Mouse (Mus musculus): Measurements from ENCODE around the gene Gm20388. TPM values are rescaled to one million over a fixed set of nuclear protein-coding genes. Genes with fewer than 3 reads are reported as not detected.

Gm20388 gene
- polyA plus RNA-seq, 1 experiment from 2014 or later: 7.4 TPM

DNA sequence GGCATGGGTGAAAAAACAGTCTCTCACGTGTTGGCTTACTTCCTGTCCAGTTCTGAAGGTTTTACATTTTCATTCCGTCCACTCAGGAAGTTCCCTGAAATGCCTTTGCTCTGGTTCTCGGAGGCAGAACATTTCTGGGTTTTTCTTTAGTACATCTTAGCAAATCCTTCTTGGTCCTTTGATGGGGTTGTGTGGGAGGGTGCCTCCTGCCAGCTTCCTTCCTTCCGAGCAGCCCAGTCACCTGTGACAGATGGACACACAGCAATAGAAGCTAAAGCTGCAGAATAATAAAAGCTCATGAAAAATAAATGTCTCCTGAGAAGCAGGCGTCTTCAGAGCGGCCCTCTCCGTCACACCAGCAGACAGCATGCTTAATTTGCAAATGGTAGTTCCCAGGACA is 4168.3 kb downstream of the Gm20388 start:
- Histone ChIP-seq H3K4me3 (replicated peaks) (no peak overlapping the region), H3K36me3 (no peaks in the 10 kb centered on the region), H3K4me2 (no peak overlapping the region), H3K27me3 (no peaks in the 10 kb centered on the region), H3K4me1 (peaks cover 19% of the 10 kb centered on the region), H3K9ac (no peak overlapping the region), H3K27ac (no peak overlapping the region), H3K9me3 (replicated peaks) (no peaks in the 10 kb centered on the region)
- WGBS: 40% methylated on average over 7 of the region's 7 CpGs
- ATAC-seq (replicated peaks; ENCODE audit: low FRiP score): no peak

DNA sequence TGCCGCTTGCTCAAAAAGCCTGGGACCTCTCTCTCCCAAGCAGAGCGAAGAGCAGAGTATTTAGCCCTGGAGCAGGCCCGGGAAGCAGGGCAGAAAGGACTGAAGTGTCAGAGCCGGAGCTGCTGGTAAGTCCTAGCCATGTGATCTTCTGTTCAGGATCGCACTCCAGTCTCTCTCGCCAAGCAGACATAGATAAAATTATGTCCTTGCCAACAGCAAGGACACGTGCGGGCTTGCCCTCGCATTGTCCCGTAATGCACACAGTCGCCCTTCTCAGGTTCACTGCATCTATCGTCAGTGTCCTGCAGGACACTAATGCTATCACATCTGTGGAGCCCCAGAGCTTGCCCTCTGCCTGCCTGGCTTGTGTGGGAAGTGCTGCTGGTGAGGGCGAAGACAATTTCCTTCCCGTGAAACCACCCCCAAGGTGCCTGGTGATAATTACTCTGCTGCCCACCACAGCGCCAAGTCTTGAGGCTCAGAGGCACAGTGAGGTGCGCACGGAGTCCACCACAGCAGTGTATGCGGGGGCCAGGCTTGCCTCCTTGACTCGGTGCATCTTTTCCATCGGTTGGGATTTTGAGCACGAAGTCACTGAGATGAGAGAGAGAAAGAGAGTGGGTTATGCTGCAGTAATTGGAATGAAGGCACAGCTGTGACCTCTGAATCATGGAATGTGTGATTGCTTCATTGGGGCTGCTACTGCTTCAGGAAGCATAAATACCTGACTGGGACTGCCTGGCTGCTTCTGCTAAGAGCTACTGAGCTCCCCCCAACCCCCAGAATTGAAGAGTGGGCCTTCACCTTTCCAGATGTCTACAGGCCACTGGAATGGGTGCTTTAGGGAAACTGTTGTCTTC is 4170.1 kb downstream of the Gm20388 start:
- H3K27me3 ChIP-seq: no peaks in the 10 kb centered on the region
- no peaks in the 10 kb centered on the region for H3K36me3 ChIP-seq
- no peak overlapping the region for H3K4me3 ChIP-seq (replicated peaks)
- ATAC-seq (replicated peaks; ENCODE audit: low FRiP score): no peak
- no peak overlapping the region for H3K9ac ChIP-seq
- 68% methylated on average over 21 of the region's 21 CpGs for WGBS
- H3K4me2 ChIP-seq: no peak overlapping the region
- H3K9me3 ChIP-seq (replicated peaks): no peaks in the 10 kb centered on the region
- peaks cover 18% of the 10 kb centered on the region for H3K4me1 ChIP-seq
- no peak overlapping the region for H3K27ac ChIP-seq

DNA sequence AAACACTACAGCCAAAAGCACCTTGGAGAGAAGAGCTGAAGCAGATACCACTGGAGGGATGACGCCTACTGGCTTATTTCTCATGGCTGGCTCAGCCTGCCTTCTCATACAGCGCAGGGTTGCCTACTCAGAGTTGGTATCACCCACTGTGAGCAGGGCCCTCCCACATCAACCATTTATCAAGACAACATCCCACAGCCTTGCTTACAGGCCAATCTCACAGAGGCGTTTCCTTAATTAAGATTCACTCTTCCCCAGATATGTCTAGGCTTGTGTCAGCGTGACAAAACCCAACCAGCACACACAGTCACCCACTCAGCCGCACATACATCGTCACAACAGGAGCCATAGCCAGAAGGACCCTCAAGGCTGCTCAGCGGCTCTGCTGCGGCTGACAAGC is 4172.0 kb downstream of the Gm20388 start:
- Histone ChIP-seq H3K27ac (no peak overlapping the region), H3K9me3 (replicated peaks) (no peaks in the 10 kb centered on the region), H3K4me3 (replicated peaks) (no peak overlapping the region), H3K4me1 (peaks cover 7% of the 10 kb centered on the region), H3K9ac (no peak overlapping the region), H3K36me3 (no peaks in the 10 kb centered on the region), H3K27me3 (no peaks in the 10 kb centered on the region), H3K4me2 (no peak overlapping the region)
- 89% methylated on average over 8 of the region's 8 CpGs for WGBS
- no peak for ATAC-seq (replicated peaks; ENCODE audit: low FRiP score)

DNA sequence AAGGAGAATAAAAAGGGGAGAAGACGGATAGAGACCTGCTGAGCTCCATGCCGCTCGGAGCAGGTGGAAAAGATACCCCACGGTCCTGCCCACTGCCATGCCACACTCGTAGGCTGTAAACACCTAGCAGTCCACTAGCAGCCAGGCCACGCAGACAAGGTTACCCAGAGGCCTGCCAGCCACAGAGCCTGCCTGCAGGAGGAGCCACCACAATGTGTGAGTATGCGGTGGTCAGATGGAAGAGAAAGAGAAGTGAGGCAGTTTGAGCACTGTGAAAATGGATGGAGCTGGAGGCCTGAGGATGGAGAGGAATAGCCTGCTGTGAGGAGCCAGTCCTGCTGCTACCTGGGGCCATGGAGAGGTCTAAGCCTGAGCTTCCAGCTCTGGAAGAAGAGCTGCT is 4173.0 kb downstream of the Gm20388 start:
- Histone ChIP-seq H3K4me3 (replicated peaks) (no peak overlapping the region), H3K4me2 (no peak overlapping the region), H3K4me1 (peaks cover 5% of the 10 kb centered on the region), H3K27me3 (no peaks in the 10 kb centered on the region), H3K27ac (no peak overlapping the region), H3K9me3 (replicated peaks) (no peaks in the 10 kb centered on the region), H3K36me3 (no peaks in the 10 kb centered on the region), H3K9ac (no peak overlapping the region)
- ATAC-seq (replicated peaks; ENCODE audit: low FRiP score): no peak
- WGBS: 84% methylated on average over 7 of the region's 7 CpGs

DNA sequence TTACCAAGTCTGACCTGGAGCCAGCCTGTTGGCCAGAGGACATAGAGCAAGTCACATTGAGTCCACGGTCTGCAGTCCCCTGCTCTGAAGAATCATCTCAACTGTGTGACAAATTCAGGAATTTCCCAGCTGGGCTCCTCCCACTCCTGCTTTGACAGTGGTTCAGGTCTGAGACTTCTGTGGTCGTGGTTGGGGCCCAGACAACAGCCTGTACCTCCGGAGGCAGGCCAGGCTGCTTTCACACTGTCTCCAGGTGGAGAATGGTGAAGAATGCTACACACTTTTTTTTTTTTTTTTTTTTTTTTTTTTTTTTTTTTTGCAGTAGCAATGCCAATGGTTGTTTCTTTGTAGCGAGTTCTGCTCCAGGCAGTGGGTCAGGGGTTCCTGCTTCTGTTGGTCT is 4175.0 kb downstream of the Gm20388 start:
- no peak overlapping the region for H3K4me2 ChIP-seq
- 58% methylated on average over 4 of the region's 4 CpGs for WGBS
- no peak for ATAC-seq (replicated peaks; ENCODE audit: low FRiP score)

DNA sequence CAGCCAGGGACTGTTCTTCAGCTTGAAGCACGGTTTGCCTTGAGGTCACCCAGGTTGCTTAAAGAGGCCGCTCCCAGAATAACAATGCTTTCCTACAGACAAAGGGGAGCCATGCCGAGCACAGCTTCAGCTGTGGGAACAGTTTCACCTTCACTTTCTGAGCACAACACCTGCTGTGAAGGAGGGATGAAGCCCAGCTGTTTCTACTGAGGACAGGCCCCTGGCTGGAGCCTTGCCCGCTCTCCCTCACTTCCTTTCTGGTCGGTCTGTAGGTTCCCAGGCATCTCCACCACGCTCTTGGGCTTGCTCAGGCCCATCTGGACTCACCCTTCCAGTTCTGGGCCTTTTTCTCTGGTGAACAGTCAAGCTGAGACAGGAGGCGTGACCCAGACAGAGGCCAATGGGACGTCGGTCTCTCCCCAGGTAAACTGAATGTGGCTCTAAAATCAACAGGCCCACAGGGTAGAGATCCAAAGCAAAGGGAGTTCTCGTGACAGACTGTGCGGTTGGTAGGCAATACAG is 4177.5 kb downstream of the Gm20388 start:
- Histone ChIP-seq H3K27me3 (no peaks in the 10 kb centered on the region), H3K9me3 (replicated peaks) (no peaks in the 10 kb centered on the region), H3K4me1 (no peaks in the 10 kb centered on the region), H3K4me2 (no peak overlapping the region), H3K36me3 (no peaks in the 10 kb centered on the region), H3K4me3 (replicated peaks) (no peak overlapping the region), H3K9ac (no peak overlapping the region), H3K27ac (no peak overlapping the region)
- ATAC-seq (replicated peaks; ENCODE audit: low FRiP score): no peak
- WGBS: 59% methylated on average over 11 of the region's 11 CpGs

More for the DNA sequence above, 4175.0 kb downstream of the Gm20388 start:
- H3K9ac ChIP-seq: no peak overlapping the region
- no peaks in the 10 kb centered on the region for H3K27me3 ChIP-seq
- no peak overlapping the region for H3K4me3 ChIP-seq (replicated peaks)
- H3K36me3 ChIP-seq: no peaks in the 10 kb centered on the region
- H3K4me1 ChIP-seq: 0 out of 2 replicates have a peak, but pooled peaks cover under 1% of the 10 kb centered on the region
- no peak overlapping the region for H3K27ac ChIP-seq
- no peaks in the 10 kb centered on the region for H3K9me3 ChIP-seq (replicated peaks)

DNA sequence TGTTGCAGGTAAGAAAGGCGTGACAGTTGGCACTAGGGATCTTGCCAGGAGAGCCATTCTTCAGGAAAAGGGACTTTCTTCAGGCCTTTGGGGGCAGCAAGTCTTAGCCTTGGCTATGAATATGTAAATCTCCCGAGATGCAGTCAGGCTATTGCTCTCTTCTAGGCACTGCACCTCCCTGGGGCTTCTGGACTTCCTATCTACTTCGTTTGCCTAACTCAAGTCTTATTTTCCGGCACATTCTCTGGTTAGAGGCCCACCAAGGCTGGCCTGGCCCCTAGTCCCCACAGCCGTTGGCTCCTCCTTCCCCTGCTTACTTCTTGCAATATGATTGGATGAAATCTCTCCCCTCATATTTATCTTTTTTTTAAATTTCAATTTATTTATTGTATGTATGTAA is 4178.4 kb downstream of the Gm20388 start:
- Histone ChIP-seq H3K9me3 (replicated peaks) (no peaks in the 10 kb centered on the region), H3K27ac (no peak overlapping the region), H3K4me3 (replicated peaks) (no peak overlapping the region), H3K4me1 (no peaks in the 10 kb centered on the region), H3K36me3 (no peaks in the 10 kb centered on the region), H3K27me3 (no peaks in the 10 kb centered on the region), H3K9ac (no peak overlapping the region), H3K4me2 (no peak overlapping the region)
- 88% methylated on average over 5 of the region's 5 CpGs for WGBS
- no peak for ATAC-seq (replicated peaks; ENCODE audit: low FRiP score)

DNA sequence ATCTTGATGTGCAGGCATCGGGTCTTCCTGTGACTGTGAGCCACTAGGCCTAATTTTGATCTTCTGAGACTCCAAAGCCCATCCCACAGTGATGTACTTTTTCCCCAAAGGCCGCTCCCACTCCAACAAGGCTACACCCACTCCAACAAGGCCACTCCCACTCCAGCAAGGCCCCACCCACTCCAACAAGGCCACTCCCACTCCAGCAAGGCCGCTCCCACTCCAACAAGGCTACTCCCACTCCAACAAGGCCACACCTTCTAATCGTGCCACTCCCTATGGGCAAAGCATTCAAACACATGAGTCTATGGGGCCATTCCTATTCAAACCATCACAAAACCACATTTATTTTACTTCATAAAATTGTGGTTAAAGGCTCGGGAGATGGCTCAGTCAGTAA is 4179.8 kb downstream of the Gm20388 start:
- no peaks in the 10 kb centered on the region for H3K4me1 ChIP-seq
- H3K36me3 ChIP-seq: no peaks in the 10 kb centered on the region
- no peak overlapping the region for H3K9ac ChIP-seq
- WGBS: 93% methylated on average over 5 of the region's 5 CpGs
- no peak overlapping the region for H3K4me3 ChIP-seq (replicated peaks)
- no peaks in the 10 kb centered on the region for H3K9me3 ChIP-seq (replicated peaks)
- no peak overlapping the region for H3K27ac ChIP-seq
- H3K4me2 ChIP-seq: no peak overlapping the region
- no peak for ATAC-seq (replicated peaks; ENCODE audit: low FRiP score)
- H3K27me3 ChIP-seq: no peaks in the 10 kb centered on the region

DNA sequence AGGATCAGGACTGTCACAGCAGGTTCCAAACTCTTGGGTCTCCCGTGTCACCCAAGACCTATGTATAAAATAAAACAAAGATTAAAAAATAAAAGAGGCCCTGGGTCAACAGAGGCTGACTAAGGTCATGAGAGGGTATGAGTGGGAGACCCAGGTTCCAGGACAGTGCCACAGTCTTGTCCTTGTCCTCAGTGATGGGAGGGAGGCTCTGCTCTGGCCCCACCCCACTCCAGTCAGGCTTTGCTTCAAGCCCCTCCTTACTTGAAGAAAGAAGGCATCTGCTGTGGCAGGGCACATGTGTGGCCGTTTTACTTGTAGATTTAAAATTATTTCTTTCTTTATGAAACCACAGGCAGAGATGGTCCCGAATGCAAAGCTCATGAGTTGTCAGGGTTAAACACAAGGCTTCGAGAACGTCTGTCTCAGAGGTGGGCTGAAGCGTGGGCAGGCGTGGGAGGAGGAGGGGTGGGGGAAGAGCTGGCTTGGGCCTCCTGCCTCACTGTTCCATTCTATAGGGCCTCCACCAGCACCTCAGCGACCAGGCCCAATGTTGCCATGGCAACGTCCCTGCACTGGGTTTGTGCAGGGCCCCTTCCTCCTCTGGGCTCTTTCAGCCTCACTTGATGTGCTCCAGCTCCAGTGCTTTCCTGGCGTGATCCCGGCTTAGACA is 4188.4 kb downstream of the Gm20388 start:
- 17% methylated on average over 11 of the region's 11 CpGs for WGBS
- H3K36me3 ChIP-seq: no peaks in the 10 kb centered on the region
- H3K4me3 ChIP-seq (replicated peaks): no peak overlapping the region
- no peaks in the 10 kb centered on the region for H3K27me3 ChIP-seq
- H3K4me1 ChIP-seq: peaks cover 13% of the 10 kb centered on the region
- H3K9ac ChIP-seq: no peak overlapping the region
- peak overlapping the region; percentile 12; the same call in 1 of the 2 replicates for H3K4me2 ChIP-seq
- H3K9me3 ChIP-seq (replicated peaks): no peaks in the 10 kb centered on the region
- ATAC-seq (replicated peaks; ENCODE audit: low FRiP score): peak; percentile 76
- no peak overlapping the region for H3K27ac ChIP-seq

DNA sequence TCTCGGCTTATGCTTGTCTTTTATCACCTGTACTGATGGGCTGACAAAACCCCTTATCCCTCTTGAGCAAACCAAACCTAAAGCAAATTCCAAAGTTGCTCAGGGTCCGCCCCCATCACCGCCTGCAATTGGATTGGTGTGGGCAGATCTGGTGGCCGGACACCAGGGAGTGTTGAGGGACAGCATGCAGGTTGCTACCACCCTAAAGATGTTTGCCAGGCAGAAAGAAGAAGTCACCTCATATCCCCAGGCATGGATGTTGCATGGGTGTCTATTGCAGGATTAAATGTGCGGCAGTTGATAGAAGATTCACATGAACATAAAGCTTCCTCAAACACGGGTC is 4189.0 kb downstream of the Gm20388 start:
- Histone ChIP-seq H3K9me3 (replicated peaks) (no peaks in the 10 kb centered on the region), H3K4me2 (peak overlapping the region; percentile 12; the same call in 1 of the 2 replicates), H3K27me3 (no peaks in the 10 kb centered on the region), H3K4me1 (peaks cover 13% of the 10 kb centered on the region), H3K9ac (no peak overlapping the region), H3K4me3 (replicated peaks) (no peak overlapping the region), H3K27ac (no peak overlapping the region), H3K36me3 (no peaks in the 10 kb centered on the region)
- 64% methylated on average over 6 of the region's 6 CpGs for WGBS
- 0 out of 2 replicates have a peak, but pooled peaks have one; percentile 15 for ATAC-seq (replicated peaks; ENCODE audit: low FRiP score)

DNA sequence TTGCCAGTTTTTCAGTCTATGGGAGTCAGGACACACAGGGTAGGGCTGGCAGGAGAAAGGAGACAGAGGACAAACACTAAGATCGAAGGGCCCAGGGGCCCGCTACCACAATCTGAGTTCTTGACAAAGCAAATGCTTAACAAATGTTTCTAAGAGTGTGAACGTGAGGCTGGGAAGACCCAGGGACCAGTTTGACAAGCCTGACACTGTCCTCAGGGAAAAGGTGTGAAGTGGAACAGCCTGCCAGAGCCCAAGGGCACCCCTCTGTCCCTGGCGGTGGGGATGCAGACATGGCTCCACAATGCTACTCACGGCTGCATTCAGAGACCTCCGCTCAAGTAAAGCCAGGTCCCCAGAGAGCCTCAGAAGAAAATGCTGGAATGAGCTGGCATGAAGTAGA is 4195.2 kb downstream of the Gm20388 start:
- no peaks in the 10 kb centered on the region for H3K4me1 ChIP-seq
- 59% methylated on average over 6 of the region's 6 CpGs for WGBS

More for the DNA sequence above, 4195.2 kb downstream of the Gm20388 start:
- Histone ChIP-seq H3K27me3 (no peaks in the 10 kb centered on the region), H3K36me3 (no peaks in the 10 kb centered on the region), H3K9me3 (replicated peaks) (no peaks in the 10 kb centered on the region), H3K27ac (no peak overlapping the region), H3K4me3 (replicated peaks) (no peak overlapping the region), H3K4me2 (no peak overlapping the region), H3K9ac (no peak overlapping the region)
- no peak for ATAC-seq (replicated peaks; ENCODE audit: low FRiP score)
